Mouse (Mus musculus): ENCODE data around the gene Ppih.

The Ppih gene

GRCm38 (mm10) chr4:119320131-119320830 is at the start of gene Ppih:
Gene Ppih (minus strand): TSS chr4:119320546.
- DNase-seq: peak; percentile 99

GRCm38 (mm10) chr4:119369460-119369859 is 49.1 kb upstream of the Ppih start:
- no peak for DNase-seq

- DNase-seq: no peak
Measured at GRCm38 (mm10) chr4:119366758-119367526, 46.6 kb upstream of the Ppih start.

GRCm38 (mm10) chr4:119362231-119362630 is 41.9 kb upstream of the Ppih start:
- no peak for DNase-seq

GRCm38 (mm10) chr4:119359196-119359971 is 39.0 kb upstream of the Ppih start:
- DNase-seq: no peak

GRCm38 (mm10) chr4:119345508-119345907 is 25.2 kb upstream of the Ppih start:
- no peak for DNase-seq

GRCm38 (mm10) chr4:119338861-119339361 is 18.6 kb upstream of the Ppih start:
- no peak for DNase-seq

GRCm38 (mm10) chr4:119338422-119338821 is 18.1 kb upstream of the Ppih start:
- DNase-seq: no peak

- no peak for DNase-seq
Measured at GRCm38 (mm10) chr4:119333487-119333886, 13.1 kb upstream of the Ppih start.

- DNase-seq: no peak
Measured at GRCm38 (mm10) chr4:119320896-119321550, 677 bp upstream of the Ppih start.

- no peak for DNase-seq
Measured at GRCm38 (mm10) chr4:119313756-119314155, 6.6 kb downstream of the Ppih start.

GRCm38 (mm10) chr4:119305418-119305817 is 14.9 kb downstream of the Ppih start:
- DNase-seq: no peak

- no peak for DNase-seq
Measured at GRCm38 (mm10) chr4:119303291-119303690, 17.1 kb downstream of the Ppih start.

- DNase-seq: no peak
Measured at GRCm38 (mm10) chr4:119301777-119302176, 18.6 kb downstream of the Ppih start.

- DNase-seq: no peak
Measured at GRCm38 (mm10) chr4:119300761-119301160, 19.6 kb downstream of the Ppih start.

- no peak for DNase-seq
Measured at GRCm38 (mm10) chr4:119297361-119297760, 23.0 kb downstream of the Ppih start.

- DNase-seq: no peak
Measured at GRCm38 (mm10) chr4:119295134-119295453, 25.3 kb downstream of the Ppih start.

GRCm38 (mm10) chr4:119294415-119295133 is 25.8 kb downstream of the Ppih start, which contains the start of gene Ybx1:
Gene Ybx1 (minus strand): TSS chr4:119294604.
- DNase-seq: peak; percentile 100

- DNase-seq: no peak
Measured at GRCm38 (mm10) chr4:119293574-119294258, 26.6 kb downstream of the Ppih start.

GRCm38 (mm10) chr4:119292771-119293573 is 27.4 kb downstream of the Ppih start:
- DNase-seq: peak; percentile 97

- no peak for DNase-seq
Measured at GRCm38 (mm10) chr4:119291921-119292320, 28.4 kb downstream of the Ppih start.

Data from heart, adult 11 months (tissue).